Mouse (Mus musculus): ENCODE data around the gene Dkkl1. TPM values are rescaled to one million over a fixed set of nuclear protein-coding genes. Genes with fewer than 3 reads are reported as not detected.

Dkkl1 gene
- polyA plus RNA-seq, 1 experiment from 2014 or later: 2.4 TPM

DNA sequence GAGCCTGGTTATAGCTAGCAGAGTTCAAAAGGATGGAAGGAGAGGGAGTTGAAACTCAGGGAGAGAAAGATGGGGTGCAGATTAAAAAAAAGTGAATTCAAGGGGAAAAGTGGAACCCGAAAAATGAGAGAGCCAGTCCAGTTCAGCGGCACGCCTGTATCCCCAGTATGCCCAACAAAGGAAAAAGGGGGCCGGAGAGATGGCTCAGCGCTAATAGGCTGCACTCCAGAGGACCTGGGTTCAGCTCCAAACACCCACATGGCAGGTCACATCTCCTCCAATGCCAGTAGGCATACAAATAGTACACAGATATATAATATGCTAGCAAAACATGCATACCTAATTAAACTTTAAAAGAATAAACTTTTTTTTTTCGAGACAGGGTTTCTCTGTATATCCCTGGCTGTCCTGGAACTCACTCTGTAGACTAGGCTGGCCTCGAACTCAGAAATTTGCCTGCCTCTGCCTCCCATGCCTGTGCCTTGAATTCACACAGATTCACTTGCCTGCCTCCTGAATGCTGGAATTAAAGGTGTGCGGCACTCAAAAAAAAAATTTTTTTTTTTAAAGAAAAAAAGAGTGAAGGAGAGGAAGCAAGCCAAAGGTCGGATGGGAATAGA is 48.8 kb downstream of the Dkkl1 start:
- H3K4me3 ChIP-seq (replicated peaks; ENCODE audit: low read depth, low read length): no peak overlapping the region; the same call in 1 of the 2 replicates
- H3K9ac ChIP-seq (replicated peaks; ENCODE audit: low read length): no peak overlapping the region
- 0 out of 2 replicates have a peak, but pooled peaks cover 23% of the 10 kb centered on the region for H3K36me3 ChIP-seq (ENCODE audit: control insufficient read depth, insufficient read depth, low read length)
- DNase-seq: no peak
- no peak for ATAC-seq (ENCODE audit: low FRiP score, low TSS enrichment)
- H3K4me1 ChIP-seq (ENCODE audit: control insufficient read depth, insufficient read depth, low read length): peaks cover 16% of the 10 kb centered on the region
- H3K27ac ChIP-seq (replicated peaks; ENCODE audit: low read depth, low read length): no peak overlapping the region
- H3K27me3 ChIP-seq (ENCODE audit: control insufficient read depth, insufficient read depth, low read length): peaks cover 52% of the 10 kb centered on the region
- no peaks in the 10 kb centered on the region for H3K9me3 ChIP-seq (ENCODE audit: control insufficient read depth, low read length)
- 72% methylated on average over 9 of the region's 9 CpGs for WGBS
- H3K4me2 ChIP-seq (ENCODE audit: low read length): peak overlapping the region; percentile 66; the same call in 1 of the 2 replicates

DNA sequence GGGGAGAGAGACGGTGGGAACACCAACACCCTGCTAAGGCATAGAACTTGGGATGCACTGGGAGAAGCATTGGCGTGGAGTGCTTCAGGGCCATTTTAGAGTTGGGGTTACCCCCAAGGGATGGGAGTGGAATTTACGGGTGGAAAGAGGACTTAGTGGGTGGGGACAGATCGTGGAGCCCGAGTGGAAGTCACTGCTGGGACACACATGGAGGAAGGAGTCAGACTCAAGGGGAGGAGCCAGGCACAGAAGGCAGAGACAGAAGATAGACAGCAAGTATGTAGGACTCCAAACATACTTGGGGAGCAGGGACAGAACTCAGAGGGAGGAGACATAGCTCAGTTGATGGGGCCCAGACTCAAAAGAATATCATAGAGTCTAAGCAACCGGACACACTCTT is 49.4 kb downstream of the Dkkl1 start:
- Histone ChIP-seq H3K4me1 (ENCODE audit: control insufficient read depth, insufficient read depth, low read length) (peaks cover 12% of the 10 kb centered on the region), H3K27ac (replicated peaks; ENCODE audit: low read depth, low read length) (no peak overlapping the region), H3K9me3 (ENCODE audit: control insufficient read depth, low read length) (no peaks in the 10 kb centered on the region), H3K9ac (replicated peaks; ENCODE audit: low read length) (0 out of 2 replicates have a peak overlapping the region, but pooled peaks have one; percentile 16), H3K4me3 (replicated peaks; ENCODE audit: low read depth, low read length) (peak overlapping the region; percentile 34), H3K36me3 (ENCODE audit: control insufficient read depth, insufficient read depth, low read length) (peaks cover 28% of the 10 kb centered on the region; the same call in 1 of the 2 replicates), H3K27me3 (ENCODE audit: control insufficient read depth, insufficient read depth, low read length) (peaks cover 47% of the 10 kb centered on the region), H3K4me2 (ENCODE audit: low read length) (peak overlapping the region; percentile 66)
- WGBS: 22% methylated on average over 6 of the region's 6 CpGs
- DNase-seq (no peak), ATAC-seq (ENCODE audit: low FRiP score, low TSS enrichment) (peak; percentile 34; the same call in 1 of the 2 replicates)

DNA sequence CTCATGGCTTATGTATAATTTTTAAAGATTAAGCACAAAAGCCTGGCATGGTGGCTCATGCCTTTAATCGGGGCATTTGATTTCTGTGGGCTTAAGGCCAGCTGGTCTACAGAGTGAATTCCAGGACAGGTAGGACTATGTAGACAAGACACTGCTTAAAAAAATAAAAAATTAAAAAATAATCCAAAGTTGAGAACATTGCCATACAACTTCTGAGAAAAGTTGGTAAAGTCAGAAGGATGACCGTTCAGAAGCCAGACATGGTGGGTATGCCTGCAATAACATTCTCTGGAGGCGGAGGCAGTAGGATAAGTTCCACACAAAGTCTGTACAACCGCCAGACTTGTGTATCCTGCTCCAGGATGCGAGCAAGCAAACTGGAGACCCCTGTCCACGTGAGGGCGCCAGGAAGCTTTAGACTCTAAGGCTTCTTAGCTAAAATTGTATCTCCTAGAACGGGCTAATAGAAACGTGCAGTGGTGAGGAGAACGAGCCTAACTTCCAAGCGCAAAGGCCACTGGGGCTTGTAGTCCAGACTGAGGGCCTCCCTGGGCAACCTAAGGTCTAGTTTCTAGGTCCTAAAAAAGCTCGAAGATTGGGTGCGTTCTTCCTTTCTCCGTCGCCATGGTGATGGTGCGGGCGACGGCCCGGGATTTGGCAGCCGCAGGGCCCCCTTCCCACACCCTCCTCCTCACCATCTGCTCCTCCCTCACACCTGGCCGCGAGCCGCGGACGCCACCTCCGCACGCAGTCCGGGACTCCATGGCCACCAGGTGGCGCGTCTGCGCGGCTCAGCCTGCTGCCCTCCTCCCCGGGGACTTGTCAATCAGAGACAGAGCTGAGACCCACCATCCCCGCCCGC is 50.1 kb downstream of the Dkkl1 start:
- Histone ChIP-seq H3K4me1 (ENCODE audit: control insufficient read depth, insufficient read depth, low read length) (peaks cover 12% of the 10 kb centered on the region), H3K9ac (replicated peaks; ENCODE audit: low read length) (no peak overlapping the region), H3K27ac (replicated peaks; ENCODE audit: low read depth, low read length) (no peak overlapping the region), H3K9me3 (ENCODE audit: control insufficient read depth, low read length) (no peaks in the 10 kb centered on the region), H3K27me3 (ENCODE audit: control insufficient read depth, insufficient read depth, low read length) (peaks cover 40% of the 10 kb centered on the region), H3K4me2 (ENCODE audit: low read length) (peak overlapping the region; percentile 66), H3K4me3 (replicated peaks; ENCODE audit: low read depth, low read length) (peak overlapping the region; percentile 34), H3K36me3 (ENCODE audit: control insufficient read depth, insufficient read depth, low read length) (peaks cover 33% of the 10 kb centered on the region; the same call in 1 of the 2 replicates)
- DNase-seq (peak; percentile 95), ATAC-seq (ENCODE audit: low FRiP score, low TSS enrichment) (peak; percentile 85)
- WGBS: 5% methylated on average over 35 of the region's 35 CpGs

DNA sequence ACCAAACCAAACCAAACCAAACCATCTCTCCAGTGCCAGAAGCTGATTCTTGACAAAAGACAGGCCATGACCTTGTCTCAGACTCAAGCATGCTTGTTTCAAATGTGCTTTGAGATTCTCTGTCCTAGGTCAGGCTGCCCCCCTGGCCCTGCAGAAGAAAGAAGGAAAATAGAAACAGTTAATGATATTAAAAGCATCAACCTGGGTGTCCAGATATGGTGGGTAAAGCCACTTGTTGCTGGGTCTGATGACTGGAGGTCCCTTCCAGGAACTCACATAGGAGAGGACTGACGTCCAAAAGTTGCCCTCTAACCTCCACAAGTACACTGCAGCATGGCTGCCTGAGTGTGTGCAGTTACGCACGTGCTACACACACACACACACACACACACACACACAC is 51.1 kb downstream of the Dkkl1 start:
- H3K4me2 ChIP-seq (ENCODE audit: low read length): no peak overlapping the region
- H3K36me3 ChIP-seq (ENCODE audit: control insufficient read depth, insufficient read depth, low read length): peaks cover 33% of the 10 kb centered on the region; the same call in 1 of the 2 replicates
- no peaks in the 10 kb centered on the region for H3K9me3 ChIP-seq (ENCODE audit: control insufficient read depth, low read length)
- no peak for DNase-seq
- H3K27ac ChIP-seq (replicated peaks; ENCODE audit: low read depth, low read length): no peak overlapping the region
- no peak for ATAC-seq (ENCODE audit: low FRiP score, low TSS enrichment)
- WGBS: 97% methylated on average over 3 of the region's 3 CpGs
- H3K27me3 ChIP-seq (ENCODE audit: control insufficient read depth, insufficient read depth, low read length): peaks cover 30% of the 10 kb centered on the region
- H3K9ac ChIP-seq (replicated peaks; ENCODE audit: low read length): no peak overlapping the region
- H3K4me3 ChIP-seq (replicated peaks; ENCODE audit: low read depth, low read length): no peak overlapping the region
- peaks cover 12% of the 10 kb centered on the region for H3K4me1 ChIP-seq (ENCODE audit: control insufficient read depth, insufficient read depth, low read length)

DNA sequence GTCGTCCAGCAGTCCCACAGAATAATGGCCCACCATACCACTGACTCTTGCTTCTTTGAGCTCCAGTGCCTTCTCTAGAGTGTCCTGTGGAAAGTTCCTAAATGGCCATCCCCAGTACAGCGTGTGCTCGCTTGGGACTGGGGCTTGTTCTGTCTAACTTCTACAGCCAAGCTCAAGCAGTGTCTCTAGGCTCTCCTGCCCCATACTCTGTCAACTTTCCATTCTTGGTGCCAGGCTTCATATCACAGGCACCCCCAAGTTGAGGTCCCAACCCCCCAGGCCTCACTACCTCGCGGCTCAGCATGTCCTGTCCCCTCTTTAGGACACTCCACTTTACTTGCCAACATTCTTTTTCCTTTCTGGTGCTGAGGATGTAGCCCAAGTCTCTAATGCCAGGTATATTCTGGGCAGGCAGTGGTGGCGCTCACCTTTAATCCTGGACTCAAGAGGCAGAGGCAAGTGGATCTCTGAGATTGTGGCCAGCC is 51.6 kb downstream of the Dkkl1 start:
- DNase-seq (no peak), ATAC-seq (ENCODE audit: low FRiP score, low TSS enrichment) (no peak)
- no peak overlapping the region for H3K9ac ChIP-seq (replicated peaks; ENCODE audit: low read length)
- H3K9me3 ChIP-seq (ENCODE audit: control insufficient read depth, low read length): no peaks in the 10 kb centered on the region
- H3K27me3 ChIP-seq (ENCODE audit: control insufficient read depth, insufficient read depth, low read length): peaks cover 25% of the 10 kb centered on the region
- 92% methylated on average over 6 of the region's 6 CpGs for WGBS
- peaks cover 15% of the 10 kb centered on the region for H3K4me1 ChIP-seq (ENCODE audit: control insufficient read depth, insufficient read depth, low read length)
- H3K4me2 ChIP-seq (ENCODE audit: low read length): no peak overlapping the region
- no peak overlapping the region for H3K4me3 ChIP-seq (replicated peaks; ENCODE audit: low read depth, low read length)
- H3K36me3 ChIP-seq (ENCODE audit: control insufficient read depth, insufficient read depth, low read length): peaks cover 33% of the 10 kb centered on the region; the same call in 1 of the 2 replicates
- no peak overlapping the region for H3K27ac ChIP-seq (replicated peaks; ENCODE audit: low read depth, low read length)

DNA sequence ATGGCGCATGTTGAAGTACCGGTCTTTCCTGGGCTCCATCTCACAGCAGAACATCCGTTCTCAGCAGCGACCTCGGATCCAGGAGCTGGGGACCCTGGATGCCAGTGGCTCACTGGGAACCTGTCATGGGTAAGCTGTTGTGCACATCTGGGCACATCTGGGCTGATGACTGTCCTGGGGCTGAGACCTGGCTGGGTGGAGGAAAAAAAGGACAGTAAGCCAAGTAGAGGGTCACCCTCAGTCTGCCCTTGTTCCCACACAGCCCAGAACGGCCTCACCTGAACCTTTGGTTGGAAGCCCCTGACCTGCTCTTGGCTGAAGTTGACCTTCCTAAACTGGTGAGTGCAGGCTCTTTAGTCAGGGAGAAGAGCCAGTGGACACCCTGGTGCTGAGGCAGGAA is 53.0 kb downstream of the Dkkl1 start:
- WGBS: 93% methylated on average over 6 of the region's 6 CpGs
- Histone ChIP-seq H3K4me1 (ENCODE audit: control insufficient read depth, insufficient read depth, low read length) (peaks cover 21% of the 10 kb centered on the region), H3K9ac (replicated peaks; ENCODE audit: low read length) (no peak overlapping the region), H3K4me2 (ENCODE audit: low read length) (no peak overlapping the region), H3K27me3 (ENCODE audit: control insufficient read depth, insufficient read depth, low read length) (peaks cover 11% of the 10 kb centered on the region), H3K36me3 (ENCODE audit: control insufficient read depth, insufficient read depth, low read length) (peaks cover 33% of the 10 kb centered on the region; the same call in 1 of the 2 replicates), H3K9me3 (ENCODE audit: control insufficient read depth, low read length) (no peaks in the 10 kb centered on the region), H3K4me3 (replicated peaks; ENCODE audit: low read depth, low read length) (no peak overlapping the region), H3K27ac (replicated peaks; ENCODE audit: low read depth, low read length) (no peak overlapping the region)
- DNase-seq: no peak
- ATAC-seq (ENCODE audit: low FRiP score, low TSS enrichment): no peak

Small RNA genes within 50 kb of the gene (microRNA-seq; reads per million reads assigned to microRNA genes)
- gene Mir7055: not detected

Other genes starting within 250 kb of the Dkkl1 start
- 50.1 and 52.3 TPM in 2 replicates for gene Cpt1c, start 237.3 kb downstream of the Dkkl1 start, polyA plus RNA-seq (2014; fragmentation: Nextera tagmentation; extraction: Ambion mirVana)
- gene Prmt1, start 225.6 kb downstream of the Dkkl1 start, polyA plus RNA-seq (2014; fragmentation: Nextera tagmentation; extraction: Ambion mirVana): 236 and 281 TPM in 2 replicates
- 46.7 and 54.0 TPM in 2 replicates for gene Irf3, start 214.5 kb downstream of the Dkkl1 start, polyA plus RNA-seq (2014; fragmentation: Nextera tagmentation; extraction: Ambion mirVana)
- 11.8 and 15.4 TPM in 2 replicates for gene Bcl2l12, start 213.4 kb downstream of the Dkkl1 start, polyA plus RNA-seq (2014; fragmentation: Nextera tagmentation; extraction: Ambion mirVana)
- 60.6 and 61.2 TPM in 2 replicates for gene Scaf1, start 195.8 kb downstream of the Dkkl1 start, polyA plus RNA-seq (2014; fragmentation: Nextera tagmentation; extraction: Ambion mirVana)
- 9.7 and 13.2 TPM in 2 replicates for gene Rras, start 194.2 kb downstream of the Dkkl1 start, polyA plus RNA-seq (2014; fragmentation: Nextera tagmentation; extraction: Ambion mirVana)
- 19.5 and 21.4 TPM in 2 replicates for gene Prr12, start 159.3 kb downstream of the Dkkl1 start, polyA plus RNA-seq (2014; fragmentation: Nextera tagmentation; extraction: Ambion mirVana)
- gene Nosip, start 149.7 kb downstream of the Dkkl1 start, polyA plus RNA-seq (2014; fragmentation: Nextera tagmentation; extraction: Ambion mirVana): 55.3 and 65.9 TPM in 2 replicates
- gene Prrg2, start 149.5 kb downstream of the Dkkl1 start, polyA plus RNA-seq (2014; fragmentation: Nextera tagmentation; extraction: Ambion mirVana): 10.1 and 12.2 TPM in 2 replicates
- gene Rcn3, start 119.9 kb downstream of the Dkkl1 start, polyA plus RNA-seq (2014; fragmentation: Nextera tagmentation; extraction: Ambion mirVana): 31.2 and 59.3 TPM in 2 replicates
- gene Fcgrt, start 108.3 kb downstream of the Dkkl1 start, polyA plus RNA-seq (2014; fragmentation: Nextera tagmentation; extraction: Ambion mirVana): 4.8 and 21.8 TPM in 2 replicates
- gene Rps11, start 87.7 kb downstream of the Dkkl1 start, polyA plus RNA-seq (2014; fragmentation: Nextera tagmentation; extraction: Ambion mirVana): 915 and 960 TPM in 2 replicates
- 746 and 846 TPM in 2 replicates for gene Rpl13a, start 83.4 kb downstream of the Dkkl1 start, polyA plus RNA-seq (2014; fragmentation: Nextera tagmentation; extraction: Ambion mirVana)
- gene Gm45713, start 75.9 kb downstream of the Dkkl1 start, polyA plus RNA-seq (2014; fragmentation: Nextera tagmentation; extraction: Ambion mirVana): 0.53 TPM in 1 of 2 replicates, not detected in the other
- 0.50 and 1.4 TPM in 2 replicates for gene Flt3l, start 75.7 kb downstream of the Dkkl1 start, polyA plus RNA-seq (2014; fragmentation: Nextera tagmentation; extraction: Ambion mirVana)
- 92.8 and 96.2 TPM in 2 replicates for gene Pih1d1, start 57.8 kb downstream of the Dkkl1 start, polyA plus RNA-seq (2014; fragmentation: Nextera tagmentation; extraction: Ambion mirVana)
- gene Aldh16a1, start 57.6 kb downstream of the Dkkl1 start, polyA plus RNA-seq (2014; fragmentation: Nextera tagmentation; extraction: Ambion mirVana): 21.2 and 24.1 TPM in 2 replicates
- gene Slc17a7, start 48.2 kb downstream of the Dkkl1 start, polyA plus RNA-seq (2014; fragmentation: Nextera tagmentation; extraction: Ambion mirVana): 0.39 and 0.62 TPM in 2 replicates
- not detected in 2 replicates for gene Gfy, start 32.6 kb downstream of the Dkkl1 start, polyA plus RNA-seq (2014; fragmentation: Nextera tagmentation; extraction: Ambion mirVana)
- gene Pth2, start 31.2 kb downstream of the Dkkl1 start, polyA plus RNA-seq (2014; fragmentation: Nextera tagmentation; extraction: Ambion mirVana): 0.68 and 1.4 TPM in 2 replicates
- gene Ccdc155, start 7.3 kb downstream of the Dkkl1 start, polyA plus RNA-seq (2014; fragmentation: Nextera tagmentation; extraction: Ambion mirVana): 0.33 and 0.34 TPM in 2 replicates
- gene Tead2, start 3.6 kb upstream of the Dkkl1 start, polyA plus RNA-seq (2014; fragmentation: Nextera tagmentation; extraction: Ambion mirVana): 38.4 and 59.7 TPM in 2 replicates
- gene Cd37, start 27.0 kb upstream of the Dkkl1 start, polyA plus RNA-seq (2014; fragmentation: Nextera tagmentation; extraction: Ambion mirVana): 0.76 and 1.0 TPM in 2 replicates
- gene Slc6a16, start 28.9 kb upstream of the Dkkl1 start, polyA plus RNA-seq (2014; fragmentation: Nextera tagmentation; extraction: Ambion mirVana): 0.16 and 0.54 TPM in 2 replicates
- gene Slc6a21, start 65.4 kb upstream of the Dkkl1 start, polyA plus RNA-seq (2014; fragmentation: Nextera tagmentation; extraction: Ambion mirVana): not detected in 2 replicates
- 8.4 and 9.5 TPM in 2 replicates for gene Trpm4, start 121.6 kb upstream of the Dkkl1 start, polyA plus RNA-seq (2014; fragmentation: Nextera tagmentation; extraction: Ambion mirVana)
- not detected in 2 replicates for gene Hrc, start 123.1 kb upstream of the Dkkl1 start, polyA plus RNA-seq (2014; fragmentation: Nextera tagmentation; extraction: Ambion mirVana)
- 26.9 and 28.0 TPM in 2 replicates for gene Ppfia3, start 154.9 kb upstream of the Dkkl1 start, polyA plus RNA-seq (2014; fragmentation: Nextera tagmentation; extraction: Ambion mirVana)
- 11.6 and 26.5 TPM in 2 replicates for gene Lin7b, start 158.4 kb upstream of the Dkkl1 start, polyA plus RNA-seq (2014; fragmentation: Nextera tagmentation; extraction: Ambion mirVana)
- 80.6 and 135 TPM in 2 replicates for gene Snrnp70, start 183.6 kb upstream of the Dkkl1 start, polyA plus RNA-seq (2014; fragmentation: Nextera tagmentation; extraction: Ambion mirVana)
- gene Kcna7, start 193.5 kb upstream of the Dkkl1 start, polyA plus RNA-seq (2014; fragmentation: Nextera tagmentation; extraction: Ambion mirVana): not detected in 2 replicates
- not detected in 2 replicates for gene Ntf5, start 201.5 kb upstream of the Dkkl1 start, polyA plus RNA-seq (2014; fragmentation: Nextera tagmentation; extraction: Ambion mirVana)
- 0.34 TPM in 1 of 2 replicates, not detected in the other for gene Lhb, start 208.7 kb upstream of the Dkkl1 start, polyA plus RNA-seq (2014; fragmentation: Nextera tagmentation; extraction: Ambion mirVana)
- 15.5 TPM in 2 replicates for gene Gys1, start 222.7 kb upstream of the Dkkl1 start, polyA plus RNA-seq (2014; fragmentation: Nextera tagmentation; extraction: Ambion mirVana)
- gene Ruvbl2, start 225.9 kb upstream of the Dkkl1 start, polyA plus RNA-seq (2014; fragmentation: Nextera tagmentation; extraction: Ambion mirVana): 110 and 114 TPM in 2 replicates
- gene Ftl1, start 247.7 kb upstream of the Dkkl1 start, polyA plus RNA-seq (2014; fragmentation: Nextera tagmentation; extraction: Ambion mirVana): 5,898 and 6,785 TPM in 2 replicates

Data from midbrain, embryonic 14.5 days (tissue).